Mouse (Mus musculus) urinary bladder, adult 2 months (tissue): ENCODE measurements around the gene Zp2. TPM values are rescaled to one million over a fixed set of nuclear protein-coding genes. Genes with fewer than 3 reads are reported as not detected.

Source experiments
- DNase-seq: peaks from one replicate; pipeline ENCODE4 v3.0.0; 2022; ENCODE audit warnings: low spot score
- polyA plus RNA-seq: library from polyadenylated mRNA; depleted of rRNA; stranded (reverse); fragments of >200 nt; gene quantifications from 2 replicates; pipeline ENCODE4 v1.2.3, GENCODE M21; 2012; rRNA removed

Gene Zp2
- not detected in 2 replicates for polyA plus RNA-seq

DNA sequence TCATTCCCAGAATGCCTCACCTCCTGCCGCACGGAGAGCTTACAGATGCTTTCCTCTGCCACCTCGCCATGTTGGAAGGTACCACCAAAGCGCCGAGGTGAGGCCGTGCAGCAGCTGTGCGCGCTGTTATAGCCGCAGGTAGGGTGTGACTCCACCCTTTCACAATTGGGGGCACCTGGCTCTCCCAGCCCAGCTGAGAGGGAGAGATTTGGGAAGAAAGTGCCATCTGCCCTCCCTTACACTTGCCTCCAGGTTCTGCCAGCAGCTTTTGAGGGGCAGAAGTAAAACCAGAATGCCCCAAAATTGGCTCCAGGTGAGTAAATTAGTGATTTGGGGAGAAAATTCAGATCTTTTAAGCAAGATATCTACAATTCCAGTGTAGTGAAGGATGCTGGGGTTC, at the start of gene Zp2:
Gene Zp2, minus strand, starts transcription at position 101 of the 400 bp plus-strand sequence.
- DNase-seq: no peak

DNA sequence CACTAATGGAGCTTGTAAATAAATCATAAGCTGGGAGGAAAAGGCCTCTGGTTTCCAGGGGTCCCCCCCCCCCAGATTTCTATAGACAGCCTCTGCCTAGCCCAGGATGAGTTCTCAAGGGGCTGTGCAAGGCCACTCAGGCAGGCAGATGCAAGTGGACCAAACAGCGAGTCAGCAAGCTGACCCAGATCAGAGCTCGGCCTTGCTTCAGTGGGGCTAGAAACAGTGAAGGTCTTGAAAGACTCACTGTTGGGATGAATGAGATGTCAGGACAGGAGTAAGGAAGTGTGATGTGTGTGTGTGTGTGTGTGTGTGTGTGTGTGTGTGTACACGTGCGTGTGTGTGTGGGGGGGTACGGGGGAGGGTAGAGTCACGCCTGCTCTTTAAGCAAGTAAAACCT, 47.7 kb upstream of the Zp2 start:
- DNase-seq: no peak

GRCm38 (mm10) chr7:120192207-120192606, 47.1 kb upstream of the Zp2 start:
- no peak for DNase-seq

- DNase-seq: no peak
Observed at GRCm38 (mm10) chr7:120190150-120190665, 45.1 kb upstream of the Zp2 start.

- no peak for DNase-seq
Observed at GRCm38 (mm10) chr7:120189369-120190149, 44.5 kb upstream of the Zp2 start.

DNA sequence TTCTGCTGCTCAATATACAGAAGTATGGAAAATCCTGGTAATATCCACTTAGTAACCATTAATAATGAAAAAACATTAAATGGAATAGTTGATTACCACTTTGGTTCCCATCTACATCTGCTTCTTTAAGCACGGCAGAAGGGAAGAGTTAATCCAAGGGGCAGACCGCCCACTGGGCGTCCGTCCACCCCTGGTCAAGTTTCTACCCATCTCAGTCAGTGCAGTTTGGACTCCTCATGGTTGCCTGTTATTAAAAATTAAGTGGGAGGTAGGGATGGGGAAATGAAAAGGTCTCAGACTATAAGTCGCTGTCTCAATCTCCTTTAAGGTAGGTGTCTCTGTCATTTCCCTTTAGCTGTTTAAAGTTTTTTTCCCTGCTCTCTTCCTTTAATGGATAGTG, 43.9 kb upstream of the Zp2 start:
- DNase-seq: no peak

DNA sequence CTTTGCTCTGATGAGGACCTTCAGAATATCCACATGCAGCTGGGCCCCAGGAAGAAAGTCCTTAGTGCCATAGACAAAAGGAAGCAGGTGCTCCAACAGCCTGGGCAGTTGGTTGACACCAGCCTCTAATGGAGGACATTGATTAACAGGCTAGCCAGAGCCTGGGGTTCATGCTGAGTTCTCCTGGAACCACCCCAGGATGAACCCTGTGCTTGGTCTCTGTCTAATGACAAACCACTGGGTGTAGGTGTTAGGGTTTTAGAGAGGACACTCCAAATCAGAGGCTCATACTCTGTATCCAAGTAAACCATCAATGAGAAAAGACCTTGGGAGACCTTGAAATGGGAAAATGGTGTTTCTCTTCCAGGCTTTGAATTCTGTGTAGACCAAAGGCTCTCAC, 37.8 kb upstream of the Zp2 start:
- DNase-seq: no peak

GRCm38 (mm10) chr7:120181401-120182230, 36.5 kb upstream of the Zp2 start:
- DNase-seq: no peak

DNA sequence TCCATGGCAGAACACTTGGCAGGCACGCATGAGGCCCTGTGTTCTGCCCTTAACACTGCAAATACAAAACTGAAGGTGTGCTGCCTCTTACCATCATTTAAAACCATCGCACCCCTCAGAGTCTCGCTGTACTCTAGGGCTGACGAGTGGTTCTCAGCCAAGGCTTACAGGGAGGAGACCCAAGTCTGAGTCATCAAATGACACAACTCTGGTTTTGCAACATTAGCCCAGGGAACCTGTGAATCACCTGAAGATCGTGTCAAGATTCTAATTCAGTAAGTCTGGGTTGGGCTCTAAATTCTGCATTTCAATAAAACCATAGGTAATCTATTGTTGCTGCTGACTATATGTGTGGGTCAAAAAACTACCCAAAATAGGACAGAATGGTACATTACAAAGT, 35.5 kb upstream of the Zp2 start:
- DNase-seq: no peak

GRCm38 (mm10) chr7:120178935-120179334, 33.8 kb upstream of the Zp2 start:
- DNase-seq: no peak

DNA sequence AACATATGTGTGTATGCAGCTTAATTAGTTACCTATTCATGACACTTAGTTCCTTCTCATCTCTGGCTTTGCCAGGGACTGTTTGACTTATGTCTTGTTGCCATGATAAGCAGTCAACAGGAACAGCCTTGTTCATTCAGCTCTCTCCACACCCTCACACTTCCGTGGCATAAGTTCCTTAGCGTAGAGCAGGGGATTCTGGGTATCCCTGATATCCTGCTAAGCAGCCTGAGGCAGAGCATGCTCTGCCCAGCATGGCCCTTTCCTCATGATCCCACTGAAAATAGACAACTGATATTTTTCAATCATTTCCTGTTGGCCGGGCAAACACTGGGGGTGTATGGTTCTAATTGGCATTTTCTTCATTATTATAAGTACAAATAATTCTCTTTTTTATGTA, 32.5 kb upstream of the Zp2 start:
- no peak for DNase-seq

DNA sequence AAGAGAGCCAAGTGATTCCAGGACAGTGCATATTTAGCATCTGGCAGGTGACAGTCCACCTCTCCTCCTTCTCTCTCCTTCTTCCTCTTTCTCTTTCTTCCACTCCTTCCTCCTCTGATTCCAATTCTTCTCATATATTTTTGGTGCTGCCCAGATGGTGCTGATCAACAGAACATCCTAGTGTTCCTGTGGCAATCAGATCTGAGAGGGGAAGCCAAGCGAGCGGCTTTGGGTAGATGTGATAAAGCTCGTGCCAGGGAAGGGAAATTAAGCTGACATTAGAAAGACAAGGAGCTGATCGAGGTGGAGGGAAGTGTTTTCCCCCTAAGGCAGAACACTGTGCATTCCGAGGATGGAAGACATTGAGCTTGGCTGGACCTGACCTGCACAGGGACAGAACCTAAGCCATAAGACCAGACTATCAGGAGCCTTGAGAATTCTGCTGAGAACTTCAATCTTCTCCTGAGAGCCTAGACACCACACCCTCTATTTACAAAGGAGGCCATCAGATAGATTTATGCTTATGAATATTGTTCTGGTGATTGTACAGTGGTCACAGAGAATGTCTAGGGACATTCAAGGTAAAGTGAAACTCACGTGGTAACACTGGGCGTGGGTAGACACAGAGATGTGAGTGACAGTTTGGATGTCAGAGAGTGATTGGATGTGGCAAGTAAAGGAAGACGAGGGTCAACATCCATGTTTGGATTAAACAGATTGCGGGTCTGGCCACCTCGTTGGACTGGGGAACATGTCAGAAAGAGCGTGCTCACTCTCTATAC, 29.8 kb upstream of the Zp2 start:
- no peak for DNase-seq

GRCm38 (mm10) chr7:120173603-120174244, 28.6 kb upstream of the Zp2 start, which contains the start of gene Anks4b:
Anks4b (plus strand) TSS chr7:120173858.
- DNase-seq: no peak

DNA sequence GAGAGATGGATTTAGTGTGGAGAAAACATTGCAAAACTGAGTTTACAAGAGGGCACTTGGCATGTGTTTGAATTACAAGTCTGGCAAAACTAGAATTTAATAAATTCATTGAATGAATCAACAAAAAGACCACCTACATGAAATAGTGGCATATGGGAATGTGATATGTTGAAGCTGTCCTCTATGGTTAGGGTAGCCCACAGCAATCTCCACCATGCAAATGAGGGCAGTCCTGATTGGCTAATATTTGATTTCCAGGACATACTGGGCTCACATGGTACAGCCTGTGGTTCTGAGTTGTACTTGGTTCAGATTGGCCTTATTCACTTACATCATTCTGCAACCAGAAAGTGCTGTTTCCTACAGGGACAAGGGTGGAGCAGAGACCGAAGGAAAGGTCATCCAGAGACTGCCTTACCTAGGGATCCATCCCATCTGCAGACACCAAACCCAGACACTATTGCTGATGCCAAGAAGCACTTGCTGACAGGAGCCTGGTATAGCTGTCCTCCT, 27.2 kb upstream of the Zp2 start:
- DNase-seq: no peak

- DNase-seq: no peak
Observed at GRCm38 (mm10) chr7:120163581-120164251, 18.6 kb upstream of the Zp2 start.

DNA sequence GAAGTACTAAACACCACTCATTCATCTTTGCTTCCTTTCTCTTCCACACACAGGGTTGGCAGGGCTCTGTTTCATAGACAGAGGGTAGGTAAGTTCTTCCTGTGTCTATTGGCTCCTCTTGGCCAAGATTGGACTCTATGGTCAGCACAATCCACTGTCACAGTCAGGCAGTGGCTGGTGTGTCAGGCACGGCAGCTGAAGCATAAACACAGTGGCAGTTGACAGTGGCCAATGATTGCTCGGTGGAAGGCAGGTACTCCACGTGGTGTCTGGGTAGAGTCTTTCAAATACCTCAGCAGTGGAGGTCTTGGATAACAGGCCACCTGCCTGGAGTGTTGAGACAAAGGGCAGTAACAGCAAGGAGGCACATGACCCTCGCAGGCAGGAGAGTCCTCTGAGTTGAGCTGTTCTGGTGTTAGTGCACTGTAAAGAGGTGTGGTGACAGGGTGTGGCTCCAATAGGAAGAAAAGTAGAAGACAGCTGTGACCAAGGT, 13.1 kb upstream of the Zp2 start:
- DNase-seq: no peak

GRCm38 (mm10) chr7:120157575-120158061, 12.5 kb upstream of the Zp2 start:
- no peak for DNase-seq

DNA sequence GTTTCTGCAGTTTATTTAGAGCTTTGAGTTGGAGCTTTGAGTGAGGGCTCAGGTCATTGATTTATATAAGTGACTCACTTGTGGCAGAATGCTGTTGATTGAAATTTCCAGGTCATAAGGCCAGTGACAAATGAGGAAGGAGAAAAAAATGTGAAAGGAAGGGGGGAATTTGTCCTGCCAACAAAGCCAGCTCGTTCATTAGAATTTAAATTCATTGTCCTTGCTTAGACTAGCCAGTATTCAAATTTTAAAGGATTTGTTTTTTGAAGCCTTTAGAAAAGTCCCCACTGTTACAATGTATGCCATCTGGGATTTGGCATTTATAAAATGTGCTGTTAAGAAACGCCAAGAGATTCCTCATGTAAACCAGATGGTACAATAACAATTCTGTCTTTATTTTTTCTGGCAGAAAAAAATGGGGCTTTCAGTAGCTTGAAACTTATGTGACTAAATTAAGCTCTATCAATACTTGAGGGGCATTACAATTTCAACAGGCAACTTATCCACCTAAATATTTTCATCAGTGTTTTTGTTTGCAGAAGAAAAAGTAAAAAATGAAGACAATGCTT, 11.8 kb upstream of the Zp2 start:
- DNase-seq: no peak

DNA sequence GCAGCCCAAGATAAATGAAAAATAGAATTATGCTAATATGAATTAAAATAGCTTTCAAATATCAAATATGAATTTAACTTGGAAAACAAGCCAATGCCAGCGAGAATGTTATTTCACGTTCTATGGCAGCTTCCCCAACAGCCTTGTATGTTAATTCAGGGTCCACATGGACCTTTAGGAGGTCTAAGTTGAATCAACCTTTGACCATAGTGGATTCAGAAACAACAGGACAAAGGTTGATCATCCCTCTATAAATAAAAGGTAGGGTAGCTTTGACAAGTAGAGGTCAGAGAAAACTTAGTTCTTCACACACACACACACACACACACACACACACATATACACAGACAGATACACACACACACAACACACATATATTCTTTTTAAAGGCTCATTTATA, 5.8 kb upstream of the Zp2 start:
- no peak for DNase-seq

GRCm38 (mm10) chr7:120150257-120150656, 5.2 kb upstream of the Zp2 start:
- DNase-seq: no peak
